Mouse (Mus musculus) hindbrain, postnatal 0 days (tissue): ENCODE data around the gene Mrpl49. TPM values are rescaled to one million over a fixed set of nuclear protein-coding genes. Genes with fewer than 3 reads are reported as not detected.
"Not testable (repeated sequence)": the region's sequence is repeated elsewhere in the genome, so short reads cannot be mapped to it uniquely, and the experiment has no call there.

Source experiments
- ATAC-seq: fragments of 200-750 bp; cut with Nextera tagmentation; 2 replicates; pipeline ENCODE4 v1.8.0; 2017; ENCODE audit warnings: mild to moderate bottlenecking, moderate TSS enrichment, moderate library complexity
- DNase-seq: peaks from one replicate; pipeline ENCODE4 v3.0.0-alpha.2; 2015; ENCODE audit warnings: low spot score
- H3K27ac ChIP-seq: fragments of 300-500 bp; sonication (generic); 2 replicates; pipeline ENCODE4 v1.5.1; 2014; ENCODE audit warnings: mild to moderate bottlenecking
- H3K27me3 ChIP-seq: fragments of 300-500 bp; sonication (generic); 2 replicates; pipeline ENCODE4 v1.6.1; 2014; ENCODE audit warnings: low read length, mixed read lengths; ENCODE audit not compliant: insufficient read depth
- H3K36me3 ChIP-seq: fragments of 300-500 bp; sonication (generic); 2 replicates; pipeline ENCODE4 v1.6.1; 2014; ENCODE audit warnings: low read length, mixed read lengths; ENCODE audit not compliant: insufficient read depth
- H3K4me1 ChIP-seq: fragments of 300-500 bp; sonication (generic); 2 replicates; pipeline ENCODE4 v1.6.1; 2014; ENCODE audit warnings: antibody characterized with exemption, low read length, mixed read lengths; ENCODE audit not compliant: insufficient read depth
- H3K4me2 ChIP-seq: fragments of 300-500 bp; sonication (generic); 2 replicates; pipeline ENCODE4 v1.6.1; 2014; ENCODE audit warnings: low read depth, mild to moderate bottlenecking, low read length, moderate library complexity, mixed read lengths
- H3K4me3 ChIP-seq: fragments of 300-500 bp; sonication (generic); 2 replicates; pipeline ENCODE4 v1.5.1; 2014; ENCODE audit warnings: low read length
- H3K9ac ChIP-seq: fragments of 300-500 bp; sonication (generic); replicated peaks from 2 replicates; pipeline ENCODE4 v1.6.1; 2014; ENCODE audit warnings: mild to moderate bottlenecking, low read length, moderate library complexity, mixed read lengths
- H3K9me3 ChIP-seq: fragments of 300-500 bp; sonication (generic); 2 replicates; pipeline ENCODE4 v1.6.1; 2016; ENCODE audit warnings: low read length, mixed read lengths
- CTCF ChIP-seq: IDR thresholded peaks from 2 replicates; pipeline ENCODE4 v1.5.1; 2016; ENCODE audit warnings: antibody characterized with exemption, control low read depth, low read depth
- WGBS: fragments of 180-500 bp; shearing (Covaris S2); extraction: QIAGEN DNeasy Blood & Tissue Kit; methylation state at CpG from one replicate; pipeline ENCODE4 v1.1.7; 2014; 5-methylcytosine and 5-hydroxymethylcytosine counted together
- polyA plus RNA-seq: library from polyadenylated mRNA; unstranded; fragments of >200 nt; fragmentation: Nextera tagmentation; extraction: Ambion mirVana; gene quantifications from 2 replicates; pipeline ENCODE4 v1.2.1, GENCODE M21; 2015
- total RNA-seq: library from RNA; depleted of rRNA; stranded (reverse); fragments of >200 nt; gene quantifications from 2 replicates; pipeline ENCODE4 v1.2.3, GENCODE M21; 2014

Gene Mrpl49
- total and polyA plus RNA-seq, 2 experiments from 2014 or later = 34.4 to 52.4 TPM

DNA sequence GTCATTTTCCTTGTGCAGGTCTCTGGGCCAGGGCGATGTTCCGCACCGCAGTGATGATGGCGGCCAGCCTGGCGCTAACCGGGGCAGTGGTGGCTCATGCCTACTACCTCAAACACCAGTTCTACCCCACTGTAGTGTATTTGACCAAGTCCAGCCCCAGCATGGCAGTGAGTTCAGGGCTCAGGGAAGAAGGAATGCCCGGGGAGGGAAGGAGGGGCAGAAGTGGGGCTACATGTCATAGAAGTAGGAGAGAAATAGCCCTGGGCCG lies 9.8 kb downstream of the Mrpl49 start:
- H3K4me3 ChIP-seq = peak overlapping the region; percentile 87

GRCm38 (mm10) chr19:6047154-6047898 lies 10.3 kb downstream of the Mrpl49 start:
- H3K9me3 ChIP-seq = no peaks in the 10 kb centered on the region
- DNase-seq (no peak), ATAC-seq (peak; percentile 15; the same call in 1 of the 2 replicates)
- peak overlapping the region; percentile 99 for H3K27ac ChIP-seq
- H3K9ac ChIP-seq = peak overlapping the region; percentile 74
- WGBS = 2% methylated on average over 43 of the region's 44 CpGs
- TF ChIP-seq CTCF = peak; percentile 26; the same call in 1 of the 2 replicates
- peaks cover 13% of the 10 kb centered on the region for H3K4me1 ChIP-seq
- H3K36me3 ChIP-seq = peaks cover 39% of the 10 kb centered on the region
- peak overlapping the region; percentile 87 for H3K4me3 ChIP-seq
- H3K27me3 ChIP-seq = no peaks in the 10 kb centered on the region
- peak overlapping the region; percentile 97 for H3K4me2 ChIP-seq

More for the DNA sequence above, 9.8 kb downstream of the Mrpl49 start:
- no peak for TF ChIP-seq CTCF
- peaks cover 43% of the 10 kb centered on the region for H3K36me3 ChIP-seq
- peak overlapping the region; percentile 99 for H3K27ac ChIP-seq
- ATAC-seq = no peak
- DNase-seq = no peak
- no peaks in the 10 kb centered on the region for H3K9me3 ChIP-seq
- H3K9ac ChIP-seq = peak overlapping the region; percentile 74
- H3K4me2 ChIP-seq = peak overlapping the region; percentile 97
- peaks cover 13% of the 10 kb centered on the region for H3K4me1 ChIP-seq
- 91% methylated on average over 8 of the region's 8 CpGs for WGBS
- H3K27me3 ChIP-seq = no peaks in the 10 kb centered on the region

DNA sequence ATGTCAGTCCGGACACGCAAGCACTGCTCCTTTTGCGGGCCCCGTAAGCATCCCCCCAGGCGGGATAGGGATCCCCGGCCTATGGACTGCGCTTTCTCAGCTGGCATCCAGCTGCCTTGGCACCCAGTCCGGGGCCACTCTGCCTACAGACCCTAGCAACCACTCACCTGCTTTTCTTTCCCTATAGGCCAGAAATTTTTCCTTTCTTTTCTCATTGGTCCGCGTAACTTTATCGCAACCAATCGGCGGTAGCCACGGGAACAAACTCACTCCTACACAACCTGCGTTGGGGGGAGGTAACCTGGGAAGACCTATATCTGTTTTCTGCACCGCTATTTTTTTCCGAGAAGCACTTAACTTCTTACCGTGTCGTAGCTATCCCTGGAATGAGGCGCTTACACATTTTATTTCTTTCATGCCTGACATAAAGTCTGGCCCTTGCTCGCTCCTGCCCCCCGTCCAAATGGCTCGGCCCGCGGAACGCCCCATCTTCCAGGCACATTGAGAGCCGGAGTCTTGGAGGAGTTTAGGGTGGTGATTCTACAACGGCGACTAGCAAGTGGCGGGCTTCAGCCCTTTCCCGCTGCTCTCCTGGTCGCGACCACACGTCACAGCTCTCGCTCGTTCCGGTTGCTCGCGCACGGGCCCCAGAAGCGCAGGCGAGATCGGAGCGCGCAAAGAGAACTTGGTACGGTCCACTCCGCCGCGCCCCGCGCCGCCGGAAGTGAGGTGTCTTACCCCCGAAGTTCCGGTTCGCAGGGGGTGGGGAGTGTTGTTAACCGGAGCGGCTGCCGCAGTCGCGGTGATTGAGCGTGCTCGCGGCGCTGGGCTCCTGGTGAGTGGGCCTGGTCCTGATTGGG lies 11.1 kb downstream of the Mrpl49 start, which contains the start of gene Syvn1:
TSS of gene Syvn1 (plus strand) at position 283 of the 860 bp plus-strand sequence.
- peak; percentile 92 for ATAC-seq

GRCm38 (mm10) chr19:6045366-6046293 lies 12.0 kb downstream of the Mrpl49 start:
- peak; percentile 33 for TF ChIP-seq CTCF
- H3K27me3 ChIP-seq = no peaks in the 10 kb centered on the region
- WGBS = 14% methylated on average over 20 of the region's 20 CpGs
- peak overlapping the region; percentile 74 for H3K9ac ChIP-seq
- DNase-seq (no peak), ATAC-seq (peak; percentile 30)
- peak overlapping the region; percentile 87 for H3K4me3 ChIP-seq
- H3K4me1 ChIP-seq = peaks cover 13% of the 10 kb centered on the region
- peak overlapping the region; percentile 97 for H3K4me2 ChIP-seq
- peaks cover 22% of the 10 kb centered on the region for H3K36me3 ChIP-seq
- H3K27ac ChIP-seq = peak overlapping the region; percentile 99
- no peaks in the 10 kb centered on the region for H3K9me3 ChIP-seq

More for the DNA sequence above, 11.1 kb downstream of the Mrpl49 start, which contains the start of gene Syvn1:
- H3K4me2 ChIP-seq = peak within 1 kb of the TSS; percentile 97
- H3K36me3 ChIP-seq = peaks cover 31% of the 10 kb centered on the region
- H3K27ac ChIP-seq = peak within 1 kb of the TSS; percentile 99
- peak within 1 kb of the TSS; percentile 74 for H3K9ac ChIP-seq
- no peaks in the 10 kb centered on the region for H3K9me3 ChIP-seq
- H3K27me3 ChIP-seq = no peaks in the 10 kb centered on the region
- DNase-seq = peak; percentile 96
- TF ChIP-seq CTCF = peak; percentile 16; the same call in 1 of the 2 replicates
- under 1% methylated on average over 65 of the region's 65 CpGs for WGBS
- H3K4me1 ChIP-seq = peaks cover 13% of the 10 kb centered on the region
- H3K4me3 ChIP-seq = peak within 1 kb of the TSS; percentile 87

DNA sequence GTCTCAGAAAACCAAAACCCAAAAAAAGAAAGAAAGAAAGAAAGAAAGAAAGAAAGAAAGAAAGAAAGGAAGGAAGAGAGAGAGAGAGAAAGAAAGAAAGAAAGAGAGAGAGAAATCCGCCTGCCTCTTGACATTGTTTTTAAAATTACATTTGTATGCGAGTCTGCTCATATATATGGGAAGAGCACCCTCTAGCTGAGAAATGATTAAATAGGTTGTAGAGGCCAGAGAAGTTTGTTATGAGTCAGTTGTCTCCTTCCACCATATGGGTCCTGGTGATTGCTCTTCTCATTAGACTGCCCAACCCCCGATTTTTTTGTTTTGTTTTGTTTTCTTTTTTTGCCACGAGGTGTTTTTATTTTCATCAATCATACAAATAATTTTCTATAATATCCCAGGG lies 13.5 kb downstream of the Mrpl49 start:
- peaks cover 13% of the 10 kb centered on the region for H3K4me1 ChIP-seq
- peak; percentile 73 for DNase-seq
- WGBS = 52% methylated on average over 4 of the region's 4 CpGs

GRCm38 (mm10) chr19:6042293-6042692 lies 15.3 kb downstream of the Mrpl49 start:
- peaks cover 4% of the 10 kb centered on the region; the same call in 1 of the 2 replicates for H3K4me1 ChIP-seq
- H3K4me3 ChIP-seq = no peak overlapping the region
- no peak overlapping the region for H3K4me2 ChIP-seq
- H3K9ac ChIP-seq = no peak overlapping the region
- H3K9me3 ChIP-seq = no peaks in the 10 kb centered on the region
- DNase-seq (no peak), ATAC-seq (no peak)
- H3K27ac ChIP-seq = no peak overlapping the region
- TF ChIP-seq CTCF = no peak
- 63% methylated on average over 9 of the region's 9 CpGs for WGBS
- no peaks in the 10 kb centered on the region for H3K27me3 ChIP-seq
- H3K36me3 ChIP-seq = no peaks in the 10 kb centered on the region

More for the DNA sequence above, 13.5 kb downstream of the Mrpl49 start:
- not testable (repeated sequence) for H3K27ac ChIP-seq, H3K36me3 ChIP-seq, H3K4me3 ChIP-seq, H3K4me2 ChIP-seq, H3K27me3 ChIP-seq, H3K9me3 ChIP-seq, ATAC-seq, H3K9ac ChIP-seq
- TF ChIP-seq CTCF = peak; percentile 57
